Comparison of ENCODE assay signal across 24 mouse cellular contexts in genomic region chr1:71688926-71689303, GRCm38 (mm10).
"Had no signal": no experiment of that assay in that cellular context is flagged by ENCODE, and none has a peak within 500 bp of the region (broad histone marks: within the 10 kb centered on the region; RNA-seq: fewer than 3 reads in every experiment).

No protein-coding gene starts in this region.

- DNase-seq: kidney, postnatal 25 days; layer of hippocampus, adult 9-11 months; liver; lung, adult 18-20 months; lung, postnatal 10 days; lung, postnatal 36 days; retina, postnatal 1 day; right cerebral cortex, postnatal 25 days; spleen, adult 18-20 months; thymus, postnatal 25 days had no signal

- H3K36me3 ChIP-seq: limb, embryonic 10.5 days; limb, embryonic 13.5 days; liver, embryonic 12.5 days; liver, embryonic 15.5 days; lung, embryonic 15.5 days; midbrain, embryonic 10.5 days; midbrain, embryonic 13.5 days; neural tube, embryonic 13.5 days; stomach, embryonic 15.5 days had no signal

- H3K9me3 ChIP-seq: limb, embryonic 10.5 days; limb, embryonic 13.5 days; liver, embryonic 12.5 days; liver, embryonic 15.5 days; lung, embryonic 15.5 days; midbrain, embryonic 10.5 days; midbrain, embryonic 13.5 days; neural tube, embryonic 13.5 days; stomach, embryonic 15.5 days had no signal

- H3K4me2 ChIP-seq: limb, embryonic 13.5 days; lung, embryonic 15.5 days; midbrain, embryonic 13.5 days; neural tube, embryonic 13.5 days; stomach, embryonic 15.5 days had no signal

- H3K27me3 ChIP-seq: limb, embryonic 13.5 days; liver, embryonic 12.5 days; liver, embryonic 15.5 days; lung, embryonic 15.5 days; megakaryocyte, embryonic 14.5 days; midbrain, embryonic 13.5 days; neural tube, embryonic 13.5 days; stomach, embryonic 15.5 days had no signal

- H3K4me3 ChIP-seq: layer of hippocampus, adult 2 months; limb, embryonic 10.5 days; limb, embryonic 13.5 days; liver, embryonic 12.5 days; liver, embryonic 15.5 days; lung, embryonic 15.5 days; megakaryocyte, embryonic 14.5 days; midbrain, embryonic 10.5 days; midbrain, embryonic 13.5 days; myocyte; neural tube, embryonic 13.5 days; stomach, embryonic 15.5 days had no signal

- H3K9ac ChIP-seq: limb, embryonic 13.5 days; liver, embryonic 12.5 days; liver, embryonic 15.5 days; lung, embryonic 15.5 days; midbrain, embryonic 13.5 days; neural tube, embryonic 13.5 days; stomach, embryonic 15.5 days had no signal

- H3K4me1 ChIP-seq: megakaryocyte, embryonic 14.5 days; midbrain, embryonic 10.5 days; midbrain, embryonic 13.5 days; stomach, embryonic 15.5 days had no signal

- ATAC-seq: midbrain, embryonic 13.5 days; midbrain, embryonic 16.5 days had no signal

- H3K27ac ChIP-seq: kidney, postnatal 0 days; layer of hippocampus, adult 2 months; limb, embryonic 10.5 days; limb, embryonic 13.5 days; liver, embryonic 12.5 days; liver, embryonic 15.5 days; lung, embryonic 15.5 days; midbrain, embryonic 10.5 days; midbrain, embryonic 13.5 days; neural tube, embryonic 13.5 days; stomach, embryonic 15.5 days had no signal
